Mouse (Mus musculus): ENCODE data around the gene Bcor. TPM values are rescaled to one million over a fixed set of nuclear protein-coding genes. Genes with fewer than 3 reads are reported as not detected.

Gene Bcor
- polyA plus RNA-seq, 1 experiment from 2014 or later: 20.2 TPM

GRCm38 (mm10) chrX:12062121-12062931 lies 97.8 kb downstream of the Bcor start:
- Histone ChIP-seq H3K36me3 (ENCODE audit: control insufficient read depth, insufficient read depth, low read length) (peaks cover 5% of the 10 kb centered on the region; the same call in 1 of the 2 replicates), H3K9me3 (replicated peaks; ENCODE audit: control insufficient read depth, low read length) (no peaks in the 10 kb centered on the region), H3K27ac (ENCODE audit: low read depth, low read length) (no peak overlapping the region), H3K4me3 (ENCODE audit: low read depth, low read length) (no peak overlapping the region), H3K4me1 (ENCODE audit: control insufficient read depth, insufficient read depth, low read length) (peaks cover 56% of the 10 kb centered on the region), H3K9ac (ENCODE audit: low read depth, low read length) (no peak overlapping the region), H3K4me2 (no peak overlapping the region), H3K27me3 (ENCODE audit: control insufficient read depth, insufficient read depth, low read length) (peaks cover 39% of the 10 kb centered on the region)
- 33% methylated on average over 24 of the region's 24 CpGs for WGBS (ENCODE audit: insufficient replicate concordance)
- ATAC-seq (replicated peaks; ENCODE audit: insufficient number of reproducible peaks, low FRiP score, low TSS enrichment): no peak

- Histone ChIP-seq H3K9me3 (replicated peaks; ENCODE audit: control insufficient read depth, low read length) (no peaks in the 10 kb centered on the region), H3K36me3 (ENCODE audit: control insufficient read depth, insufficient read depth, low read length) (peaks cover 5% of the 10 kb centered on the region; the same call in 1 of the 2 replicates), H3K4me1 (ENCODE audit: control insufficient read depth, insufficient read depth, low read length) (peaks cover 41% of the 10 kb centered on the region), H3K27ac (ENCODE audit: low read depth, low read length) (no peak overlapping the region), H3K9ac (ENCODE audit: low read depth, low read length) (no peak overlapping the region), H3K4me2 (no peak overlapping the region), H3K27me3 (ENCODE audit: control insufficient read depth, insufficient read depth, low read length) (peaks cover 29% of the 10 kb centered on the region), H3K4me3 (ENCODE audit: low read depth, low read length) (no peak overlapping the region)
- no peak for ATAC-seq (replicated peaks; ENCODE audit: insufficient number of reproducible peaks, low FRiP score, low TSS enrichment)
- 53% methylated on average over 3 of the region's 3 CpGs for WGBS (ENCODE audit: insufficient replicate concordance)
Observed at GRCm38 (mm10) chrX:12060848-12061247, 99.3 kb downstream of the Bcor start.

GRCm38 (mm10) chrX:12057210-12057609 lies 102.9 kb downstream of the Bcor start:
- ATAC-seq (replicated peaks; ENCODE audit: insufficient number of reproducible peaks, low FRiP score, low TSS enrichment): no peak
- Histone ChIP-seq H3K27ac (ENCODE audit: low read depth, low read length) (no peak overlapping the region), H3K9me3 (replicated peaks; ENCODE audit: control insufficient read depth, low read length) (no peaks in the 10 kb centered on the region), H3K36me3 (ENCODE audit: control insufficient read depth, insufficient read depth, low read length) (peaks cover 5% of the 10 kb centered on the region; the same call in 1 of the 2 replicates), H3K4me1 (ENCODE audit: control insufficient read depth, insufficient read depth, low read length) (peaks cover 14% of the 10 kb centered on the region), H3K9ac (ENCODE audit: low read depth, low read length) (no peak overlapping the region), H3K4me3 (ENCODE audit: low read depth, low read length) (no peak overlapping the region), H3K4me2 (no peak overlapping the region), H3K27me3 (ENCODE audit: control insufficient read depth, insufficient read depth, low read length) (0 out of 2 replicates have a peak, but pooled peaks cover 8% of the 10 kb centered on the region)
- WGBS (ENCODE audit: insufficient replicate concordance): 90% methylated on average over 11 of the region's 11 CpGs

GRCm38 (mm10) chrX:12053315-12053914 lies 106.7 kb downstream of the Bcor start:
- H3K9me3 ChIP-seq (replicated peaks; ENCODE audit: control insufficient read depth, low read length): no peaks in the 10 kb centered on the region
- no peak overlapping the region for H3K4me2 ChIP-seq
- H3K36me3 ChIP-seq (ENCODE audit: control insufficient read depth, insufficient read depth, low read length): no peaks in the 10 kb centered on the region
- peaks cover 2% of the 10 kb centered on the region; the same call in 1 of the 2 replicates for H3K4me1 ChIP-seq (ENCODE audit: control insufficient read depth, insufficient read depth, low read length)
- H3K27ac ChIP-seq (ENCODE audit: low read depth, low read length): no peak overlapping the region
- no peak overlapping the region for H3K4me3 ChIP-seq (ENCODE audit: low read depth, low read length)
- 0 out of 2 replicates have a peak, but pooled peaks cover 2% of the 10 kb centered on the region for H3K27me3 ChIP-seq (ENCODE audit: control insufficient read depth, insufficient read depth, low read length)
- no peak overlapping the region for H3K9ac ChIP-seq (ENCODE audit: low read depth, low read length)
- WGBS (ENCODE audit: insufficient replicate concordance): 68% methylated on average over 9 of the region's 9 CpGs
- no peak for ATAC-seq (replicated peaks; ENCODE audit: insufficient number of reproducible peaks, low FRiP score, low TSS enrichment)

GRCm38 (mm10) chrX:12052651-12053050 lies 107.5 kb downstream of the Bcor start:
- H3K36me3 ChIP-seq (ENCODE audit: control insufficient read depth, insufficient read depth, low read length): 0 out of 2 replicates have a peak, but pooled peaks cover 2% of the 10 kb centered on the region

GRCm38 (mm10) chrX:12048721-12049120 lies 111.4 kb downstream of the Bcor start:
- Histone ChIP-seq H3K9me3 (replicated peaks; ENCODE audit: control insufficient read depth, low read length) (no peaks in the 10 kb centered on the region), H3K27me3 (ENCODE audit: control insufficient read depth, insufficient read depth, low read length) (peaks cover 3% of the 10 kb centered on the region; the same call in 1 of the 2 replicates), H3K27ac (ENCODE audit: low read depth, low read length) (no peak overlapping the region), H3K4me2 (no peak overlapping the region), H3K4me3 (ENCODE audit: low read depth, low read length) (no peak overlapping the region), H3K4me1 (ENCODE audit: control insufficient read depth, insufficient read depth, low read length) (peaks cover 2% of the 10 kb centered on the region; the same call in 1 of the 2 replicates), H3K36me3 (ENCODE audit: control insufficient read depth, insufficient read depth, low read length) (0 out of 2 replicates have a peak, but pooled peaks cover 7% of the 10 kb centered on the region), H3K9ac (ENCODE audit: low read depth, low read length) (no peak overlapping the region)
- ATAC-seq (replicated peaks; ENCODE audit: insufficient number of reproducible peaks, low FRiP score, low TSS enrichment): no peak
- WGBS (ENCODE audit: insufficient replicate concordance): 57% methylated on average over 11 of the region's 11 CpGs

More at GRCm38 (mm10) chrX:12052651-12053050, 107.5 kb downstream of the Bcor start:
- Histone ChIP-seq H3K27ac (ENCODE audit: low read depth, low read length) (no peak overlapping the region), H3K27me3 (ENCODE audit: control insufficient read depth, insufficient read depth, low read length) (0 out of 2 replicates have a peak, but pooled peaks cover 2% of the 10 kb centered on the region), H3K4me1 (ENCODE audit: control insufficient read depth, insufficient read depth, low read length) (peaks cover 2% of the 10 kb centered on the region; the same call in 1 of the 2 replicates), H3K4me3 (ENCODE audit: low read depth, low read length) (no peak overlapping the region), H3K4me2 (no peak overlapping the region), H3K9ac (ENCODE audit: low read depth, low read length) (no peak overlapping the region), H3K9me3 (replicated peaks; ENCODE audit: control insufficient read depth, low read length) (no peaks in the 10 kb centered on the region)
- WGBS (ENCODE audit: insufficient replicate concordance): 90% methylated on average over 1 of the region's 1 CpGs
- ATAC-seq (replicated peaks; ENCODE audit: insufficient number of reproducible peaks, low FRiP score, low TSS enrichment): no peak

- Histone ChIP-seq H3K4me3 (ENCODE audit: low read depth, low read length) (no peak overlapping the region), H3K4me2 (no peak overlapping the region), H3K9me3 (replicated peaks; ENCODE audit: control insufficient read depth, low read length) (no peaks in the 10 kb centered on the region), H3K27me3 (ENCODE audit: control insufficient read depth, insufficient read depth, low read length) (peaks cover 3% of the 10 kb centered on the region; the same call in 1 of the 2 replicates), H3K27ac (ENCODE audit: low read depth, low read length) (no peak overlapping the region), H3K4me1 (ENCODE audit: control insufficient read depth, insufficient read depth, low read length) (peaks cover 2% of the 10 kb centered on the region; the same call in 1 of the 2 replicates), H3K36me3 (ENCODE audit: control insufficient read depth, insufficient read depth, low read length) (0 out of 2 replicates have a peak, but pooled peaks cover 7% of the 10 kb centered on the region), H3K9ac (ENCODE audit: low read depth, low read length) (no peak overlapping the region)
- no peak for ATAC-seq (replicated peaks; ENCODE audit: insufficient number of reproducible peaks, low FRiP score, low TSS enrichment)
- 48% methylated on average over 9 of the region's 9 CpGs for WGBS (ENCODE audit: insufficient replicate concordance)
Observed at GRCm38 (mm10) chrX:12048166-12048565, 112.0 kb downstream of the Bcor start.

- no peak overlapping the region for H3K9ac ChIP-seq (ENCODE audit: low read depth, low read length)
- H3K27ac ChIP-seq (ENCODE audit: low read depth, low read length): no peak overlapping the region
- 0 out of 2 replicates have a peak, but pooled peaks cover 7% of the 10 kb centered on the region for H3K36me3 ChIP-seq (ENCODE audit: control insufficient read depth, insufficient read depth, low read length)
- peaks cover 3% of the 10 kb centered on the region; the same call in 1 of the 2 replicates for H3K27me3 ChIP-seq (ENCODE audit: control insufficient read depth, insufficient read depth, low read length)
- no peak for ATAC-seq (replicated peaks; ENCODE audit: insufficient number of reproducible peaks, low FRiP score, low TSS enrichment)
- WGBS (ENCODE audit: insufficient replicate concordance): 41% methylated on average over 16 of the region's 16 CpGs
- no peak overlapping the region for H3K4me3 ChIP-seq (ENCODE audit: low read depth, low read length)
- no peaks in the 10 kb centered on the region for H3K9me3 ChIP-seq (replicated peaks; ENCODE audit: control insufficient read depth, low read length)
- H3K4me1 ChIP-seq (ENCODE audit: control insufficient read depth, insufficient read depth, low read length): peaks cover 2% of the 10 kb centered on the region; the same call in 1 of the 2 replicates
- H3K4me2 ChIP-seq: no peak overlapping the region
Observed at GRCm38 (mm10) chrX:12047223-12047911, 112.8 kb downstream of the Bcor start.
